Mouse (Mus musculus) MEL (cell line): Measurements from ENCODE around the gene Sf3b5.

Experiments
- CTCF ChIP-seq, 3 experiments: IDR thresholded peaks in 2 of 3; conservative IDR thresholded peaks in 1 of 3; 2 replicates each; pipeline ENCODE4 v1.5.1; 2011 to 2012; ENCODE audit warnings: low read length in 3 of 3, low read depth in 2 of 3, mild to moderate bottlenecking in 2 of 3, improper control_type of control experiment in 1 of 3, inconsistent platforms in 1 of 3, mixed read lengths in 1 of 3, moderate library complexity in 1 of 3; ENCODE audit not compliant: control insufficient read depth in 1 of 3, insufficient read depth in 1 of 3, poor library complexity in 1 of 3, severe bottlenecking in 1 of 3
- ELF1 ChIP-seq: IDR thresholded peaks from 2 replicates; pipeline ENCODE4 v1.6.1; 2014; ENCODE audit warnings: low read depth, mild to moderate bottlenecking, inconsistent platforms, low read length, improper control_type of control experiment, moderate library complexity
- ETS1 ChIP-seq: IDR thresholded peaks from 2 replicates; pipeline ENCODE4 v1.6.1; 2012; ENCODE audit warnings: low read depth, mild to moderate bottlenecking, inconsistent platforms, low read length, improper control_type of control experiment, moderate library complexity

DNA sequence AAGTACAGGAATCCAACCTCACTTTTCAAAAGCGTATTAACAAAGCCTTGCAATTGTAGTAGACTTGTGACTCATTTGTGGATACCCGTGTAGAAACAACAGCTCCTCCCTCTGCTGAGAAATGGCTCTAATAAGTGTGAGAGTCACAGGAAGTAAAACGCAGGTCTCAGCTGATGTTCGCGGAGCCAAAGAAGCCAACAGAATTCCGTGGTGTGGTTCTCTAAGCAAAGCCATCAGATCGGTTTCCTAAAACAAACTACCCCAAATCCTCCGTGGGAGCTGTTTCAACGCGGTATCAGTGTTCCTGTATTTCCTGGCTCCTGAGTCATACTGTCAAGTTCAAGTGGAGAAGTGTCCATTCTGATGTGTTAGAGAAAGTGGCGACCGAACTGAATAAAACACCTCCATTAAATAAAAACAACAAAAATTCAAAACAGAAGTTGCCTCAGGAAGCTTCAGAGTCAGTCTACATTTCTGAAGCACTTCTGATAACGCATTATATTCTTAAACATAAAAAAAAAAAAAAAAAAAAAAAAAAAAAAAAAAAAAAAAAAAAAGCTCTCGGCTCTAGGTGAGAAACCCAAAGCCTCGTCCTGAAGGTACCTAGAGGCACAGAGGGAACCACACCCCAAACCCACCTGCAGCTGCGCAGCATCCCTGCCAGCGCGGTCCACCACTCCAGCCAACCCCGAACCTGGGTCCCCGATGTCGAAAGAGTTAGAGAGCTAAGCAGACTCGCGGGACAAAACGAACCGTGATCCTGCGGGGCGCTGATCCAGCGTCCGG is 41.6 kb upstream of the Sf3b5 start:
- no peak for TF ChIP-seq CTCF (IDR thresholded peaks at IDR 0.05 in 2 of 3, conservative IDR thresholded peaks at IDR 0.05 in 1 of 3; ENCODE audit: control insufficient read depth in 1 of 3, insufficient read depth in 1 of 3, low read depth in 2 of 3, low read length in 3 of 3, poor library complexity in 1 of 3, severe bottlenecking in 1 of 3)
- TF ChIP-seq ELF1, result peak; percentile 5; the same call in 1 of the 2 replicates
- TF ChIP-seq ETS1, result no peak
